Mouse (Mus musculus): ENCODE data around the gene Cltc.

Cltc gene

DNA sequence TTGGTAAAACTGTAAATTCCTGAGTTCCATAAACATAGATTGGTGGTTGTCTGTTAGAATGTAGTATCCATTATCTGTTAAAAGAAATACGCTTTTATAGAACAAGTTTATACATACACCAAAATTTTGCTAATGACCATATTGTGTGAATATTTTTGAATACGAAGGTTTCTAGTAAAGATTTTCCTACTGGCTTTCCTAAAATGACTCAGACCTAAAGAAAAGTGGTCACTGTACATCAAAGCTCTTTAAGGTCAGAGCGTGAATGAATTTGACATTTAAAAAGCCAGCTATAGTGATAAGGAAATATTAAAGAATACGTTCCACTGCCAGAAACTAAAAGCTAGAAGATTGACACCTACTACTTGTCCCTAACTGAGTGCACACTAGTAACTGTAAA is 112.8 kb downstream of the Cltc start:
- no peak for DNase-seq

All from cerebellum, postnatal 10 days (tissue).